Comparison of ENCODE assay signal across 8 mouse cellular contexts in genomic region chr6:37714223-37714928, GRCm38 (mm10).
DNase-seq lines count a peak whose midpoint lies in the region; ATAC-seq and TF ChIP-seq lines count a peak whose summit lies in the region.
"Had no signal": no experiment of that assay in that cellular context is flagged by ENCODE, and none has a peak within 500 bp of the region (broad histone marks: within the 10 kb centered on the region; RNA-seq: fewer than 3 reads in every experiment).

No protein-coding gene starts in this region.

- no peaks in the 10 kb centered on the region for H3K36me3 ChIP-seq in midbrain, postnatal 0 days (ENCODE audit: insufficient read depth, low read length)
- H3K36me3 ChIP-seq in midbrain, embryonic 11.5 days (ENCODE audit: control insufficient read depth, insufficient read depth, low read length) = no peaks in the 10 kb centered on the region
- no peaks in the 10 kb centered on the region for H3K36me3 ChIP-seq in hindbrain, embryonic 16.5 days (ENCODE audit: control insufficient read depth, insufficient read depth, low read length)
- H3K36me3 ChIP-seq: heart, embryonic 13.5 days had no signal

- 16% methylated on average over 6 of the region's 6 CpGs for WGBS in midbrain, postnatal 0 days
- WGBS in midbrain, embryonic 11.5 days = 23% methylated on average over 6 of the region's 6 CpGs
- 17% methylated on average over 6 of the region's 6 CpGs for WGBS in hindbrain, embryonic 16.5 days

- no peak overlapping the region for H3K4me2 ChIP-seq in midbrain, postnatal 0 days (ENCODE audit: low read depth, low read length, poor library complexity, severe bottlenecking)
- no peak overlapping the region for H3K4me2 ChIP-seq in midbrain, embryonic 11.5 days
- H3K4me2 ChIP-seq in hindbrain, embryonic 16.5 days (ENCODE audit: low read length) = no peak overlapping the region
- H3K4me2 ChIP-seq: heart, embryonic 13.5 days had no signal

- no peak for TF ChIP-seq CTCF in midbrain, postnatal 0 days (IDR thresholded peaks at IDR 0.05)
- TF ChIP-seq CTCF in brain, embryonic 14.5 days (IDR thresholded peaks at IDR 0.05; ENCODE audit: borderline replicate concordance, extremely low read depth, insufficient read depth, insufficient read length) = no peak

- H3K4me1 ChIP-seq in midbrain, postnatal 0 days (ENCODE audit: insufficient read depth, low read length) = no peaks in the 10 kb centered on the region
- no peaks in the 10 kb centered on the region; the same call in 1 of the 2 replicates for H3K4me1 ChIP-seq in midbrain, embryonic 11.5 days (ENCODE audit: control insufficient read depth, insufficient read depth, low read length)
- no peaks in the 10 kb centered on the region for H3K4me1 ChIP-seq in hindbrain, embryonic 16.5 days (ENCODE audit: control insufficient read depth, insufficient read depth, low read depth, low read length)
- H3K4me1 ChIP-seq: heart, embryonic 13.5 days had no signal

- no peak overlapping the region for H3K27ac ChIP-seq in midbrain, postnatal 0 days (ENCODE audit: low read depth, low read length)
- H3K27ac ChIP-seq in midbrain, embryonic 11.5 days (ENCODE audit: low read depth, low read length) = no peak overlapping the region
- H3K27ac ChIP-seq in hindbrain, embryonic 16.5 days (ENCODE audit: low read depth, low read length) = no peak overlapping the region
- H3K27ac ChIP-seq: heart, embryonic 13.5 days had no signal

- no peak overlapping the region for H3K9ac ChIP-seq in midbrain, postnatal 0 days (replicated peaks; ENCODE audit: low read length, poor library complexity, severe bottlenecking)
- H3K9ac ChIP-seq in midbrain, embryonic 11.5 days (ENCODE audit: low read length) = no peak overlapping the region; the same call in 1 of the 2 replicates
- H3K9ac ChIP-seq in hindbrain, embryonic 16.5 days (ENCODE audit: low read depth, low read length) = no peak overlapping the region
- H3K9ac ChIP-seq: heart, embryonic 13.5 days had no signal

- peak; percentile 53 for DNase-seq in midbrain, postnatal 0 days (ENCODE audit: low spot score)
- DNase-seq in midbrain, embryonic 11.5 days (ENCODE audit: low spot score, missing footprints) = no peak
- DNase-seq in brain, embryonic 14.5 days (ENCODE audit: low read depth) = peak; percentile 37
- DNase-seq in thymus, postnatal 14 days = peak; percentile 75
- DNase-seq in MN1 (ENCODE audit: low spot score) = no peak
- DNase-seq in left cerebral cortex, postnatal 25 days (ENCODE audit: low spot score in 2 of 2) = no peak

- H3K9me3 ChIP-seq in midbrain, postnatal 0 days (ENCODE audit: low read length) = no peaks in the 10 kb centered on the region
- H3K9me3 ChIP-seq in midbrain, embryonic 11.5 days (ENCODE audit: control insufficient read depth, low read length) = no peaks in the 10 kb centered on the region
- H3K9me3 ChIP-seq in hindbrain, embryonic 16.5 days (ENCODE audit: control insufficient read depth, low read length) = no peaks in the 10 kb centered on the region; the same call in 1 of the 2 replicates
- H3K9me3 ChIP-seq: heart, embryonic 13.5 days had no signal

- intact Hi-C loops in left cerebral cortex, postnatal 25 days (cut with DNase I) = no loop called here

- no peak for ATAC-seq in midbrain, postnatal 0 days (ENCODE audit: low FRiP score)
- ATAC-seq in midbrain, embryonic 11.5 days (ENCODE audit: low FRiP score) = no peak; the same call in 1 of the 2 replicates
- ATAC-seq in hindbrain, embryonic 16.5 days = peak; percentile 65

- no peak overlapping the region for H3K4me3 ChIP-seq in midbrain, postnatal 0 days (ENCODE audit: low read depth, low read length)
- no peak overlapping the region for H3K4me3 ChIP-seq in midbrain, embryonic 11.5 days (ENCODE audit: low read depth, low read length)
- H3K4me3 ChIP-seq in hindbrain, embryonic 16.5 days (ENCODE audit: low read length) = no peak overlapping the region
- H3K4me3 ChIP-seq: heart, embryonic 13.5 days had no signal

- H3K27me3 ChIP-seq in midbrain, postnatal 0 days (ENCODE audit: insufficient read depth, low read length) = no peaks in the 10 kb centered on the region
- no peaks in the 10 kb centered on the region for H3K27me3 ChIP-seq in midbrain, embryonic 11.5 days (ENCODE audit: control insufficient read depth, insufficient read depth, low read length)
- H3K27me3 ChIP-seq in hindbrain, embryonic 16.5 days (replicated peaks; ENCODE audit: control insufficient read depth, insufficient read depth, low read length) = no peaks in the 10 kb centered on the region
- H3K27me3 ChIP-seq: heart, embryonic 13.5 days had no signal

- no peak for TF ChIP-seq POLR2A in brain, embryonic 14.5 days (IDR thresholded peaks at IDR 0.05; ENCODE audit: borderline replicate concordance, extremely low read depth, insufficient read depth, insufficient read length, poor library complexity, severe bottlenecking)

Comparison
In these comparisons a context has a peak if more than half of its experiments do, and no peak if none do; other contexts are left out.
1. DNase-seq: peak in midbrain, postnatal 0 days (single experiment), brain, embryonic 14.5 days (single experiment) and thymus, postnatal 14 days (single experiment); none in midbrain, embryonic 11.5 days (single experiment), MN1 (single experiment) and left cerebral cortex, postnatal 25 days (0 of 2).